Mouse (Mus musculus) brain, embryonic 14.5 days (tissue): ENCODE measurements at regions not wholly inside any gene's neighbourhood (a gene's known extent, or its start where the extent isn't known, plus 50 kb on each side); places are given as distances from the start of the nearest gene placed in this dataset.
A peak's percentile ranks its signal among the peaks of the same experiment; 100 is the strongest.

Source experiments
- DNase-seq: peaks from one replicate; pipeline ENCODE4 v3.0.0-alpha.2; 2011; ENCODE audit warnings: low read depth
- CTCF ChIP-seq: fragments of 200-500 bp; IDR thresholded peaks from 2 replicates; pipeline ENCODE4 v1.5.1; 2012; ENCODE audit warnings: inconsistent platforms, mild to moderate bottlenecking, moderate library complexity, borderline replicate concordance; ENCODE audit not compliant: insufficient read depth, insufficient read length; ENCODE audit errors: extremely low read depth
- POLR2A ChIP-seq: fragments of 200-500 bp; IDR thresholded peaks from 2 replicates; pipeline ENCODE4 v1.6.1; 2012; ENCODE audit warnings: mild to moderate bottlenecking, inconsistent platforms, borderline replicate concordance; ENCODE audit not compliant: poor library complexity, insufficient read depth, insufficient read length, severe bottlenecking; ENCODE audit errors: extremely low read depth

DNA sequence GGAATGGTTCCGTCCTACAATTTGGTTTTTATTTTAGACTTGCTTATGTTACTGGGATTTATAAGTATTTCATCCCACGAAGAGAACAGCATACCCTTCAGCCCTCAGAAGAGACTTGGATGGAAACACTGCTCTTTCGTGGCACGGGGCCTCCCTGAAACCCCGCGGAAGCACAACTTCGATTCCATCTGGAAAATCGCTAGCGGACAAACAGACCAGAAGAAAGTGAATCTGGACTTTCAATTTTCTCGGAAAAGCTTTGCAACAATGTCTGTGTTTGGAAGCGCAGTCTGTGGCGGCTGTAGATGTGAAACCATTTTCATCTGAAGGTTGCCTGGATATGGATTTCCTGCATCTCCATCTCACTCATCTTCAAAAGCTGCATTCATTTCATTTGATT is 308.7 kb downstream of the Ankrd50 start:
- DNase-seq: peak; percentile 8
- TF ChIP-seq POLR2A: no peak
- TF ChIP-seq CTCF: no peak

DNA sequence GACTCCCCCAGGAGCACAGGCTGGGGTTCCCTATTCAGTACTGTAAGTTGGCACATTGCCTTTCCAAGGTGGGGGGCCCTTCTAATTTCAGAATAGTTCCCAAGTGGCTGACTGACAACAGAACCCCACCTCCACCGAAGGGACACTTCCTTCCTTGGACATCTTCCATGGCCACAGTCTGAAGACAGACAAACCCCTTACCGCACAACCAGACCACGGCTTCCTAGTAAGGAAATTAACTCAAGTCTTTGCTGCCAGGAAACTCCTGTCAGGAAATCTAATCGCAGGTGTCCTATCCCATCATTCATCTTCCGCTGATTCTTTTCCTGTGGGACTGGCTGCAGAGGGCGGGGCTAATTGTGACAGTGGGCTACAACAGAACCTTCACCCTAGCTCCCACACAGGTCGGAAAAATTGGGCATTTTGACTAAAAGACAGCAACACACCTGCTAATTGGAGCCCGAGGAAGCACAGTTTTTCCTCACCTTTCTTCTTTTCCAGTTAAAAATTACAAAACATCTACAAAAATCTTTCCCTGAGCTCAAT is 309.8 kb downstream of the Ankrd50 start:
- TF ChIP-seq POLR2A (no peak), CTCF (no peak)
- no peak for DNase-seq

DNA sequence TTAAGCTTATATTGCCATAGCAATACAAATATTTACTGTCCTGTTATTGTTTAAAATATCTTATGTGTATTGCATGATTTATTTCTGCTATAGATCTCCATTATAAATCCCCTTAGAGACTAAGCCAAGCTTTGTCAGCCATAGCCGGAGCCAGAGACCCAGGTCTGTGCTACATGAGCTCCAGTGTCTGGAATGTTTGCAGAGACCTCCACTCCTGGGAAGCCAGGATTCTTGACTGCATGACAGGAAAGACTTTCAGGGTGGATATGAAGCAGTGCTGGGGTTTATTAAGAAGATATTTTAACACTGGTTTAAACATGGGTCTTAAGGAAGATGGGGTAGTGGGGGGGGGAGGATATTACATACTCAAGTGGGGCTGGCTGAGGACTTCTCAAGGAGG is 332.2 kb downstream of the Ankrd50 start:
- no peak for TF ChIP-seq POLR2A
- no peak for TF ChIP-seq CTCF
- no peak for DNase-seq

DNA sequence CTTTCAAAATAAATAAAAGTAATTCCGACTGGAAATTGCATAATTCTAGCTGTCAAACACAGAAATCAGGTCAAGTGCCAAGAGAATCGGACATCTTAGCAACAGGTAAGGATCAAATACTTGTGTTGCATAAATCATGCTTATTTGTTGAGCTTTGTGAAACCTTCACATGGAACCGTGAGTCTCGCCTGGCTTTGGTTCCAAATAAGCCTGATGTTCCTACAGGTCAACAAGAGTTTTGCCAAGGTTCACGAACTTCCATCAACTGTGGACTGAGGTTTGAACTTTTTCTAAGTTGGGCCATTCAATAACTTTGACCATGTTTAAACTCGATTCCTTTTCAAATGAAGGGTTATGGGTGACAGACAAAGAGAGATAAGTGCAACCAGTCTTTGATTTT is 332.8 kb downstream of the Ankrd50 start:
- TF ChIP-seq POLR2A (no peak), CTCF (no peak)
- DNase-seq: no peak

DNA sequence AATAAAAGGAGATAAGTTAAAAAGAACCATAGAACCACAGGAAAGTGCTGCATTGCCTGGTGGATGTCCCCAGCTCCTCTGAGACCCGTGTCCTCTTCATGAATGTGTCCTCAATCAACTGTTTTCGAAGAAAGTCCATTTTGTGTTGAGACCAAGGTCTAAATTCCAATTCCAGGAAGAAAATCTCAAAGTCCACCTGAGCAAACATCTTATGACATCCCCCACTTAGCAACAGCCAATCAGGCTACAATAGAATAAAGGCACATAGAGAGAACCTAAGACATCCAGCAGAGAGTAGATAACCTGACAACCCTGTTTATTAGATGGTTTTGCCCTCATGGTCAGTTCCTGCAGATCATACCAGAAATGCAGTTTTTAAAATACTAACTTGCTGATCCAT is 338.0 kb downstream of the Ankrd50 start:
- DNase-seq: no peak
- TF ChIP-seq POLR2A (no peak), CTCF (no peak)

DNA sequence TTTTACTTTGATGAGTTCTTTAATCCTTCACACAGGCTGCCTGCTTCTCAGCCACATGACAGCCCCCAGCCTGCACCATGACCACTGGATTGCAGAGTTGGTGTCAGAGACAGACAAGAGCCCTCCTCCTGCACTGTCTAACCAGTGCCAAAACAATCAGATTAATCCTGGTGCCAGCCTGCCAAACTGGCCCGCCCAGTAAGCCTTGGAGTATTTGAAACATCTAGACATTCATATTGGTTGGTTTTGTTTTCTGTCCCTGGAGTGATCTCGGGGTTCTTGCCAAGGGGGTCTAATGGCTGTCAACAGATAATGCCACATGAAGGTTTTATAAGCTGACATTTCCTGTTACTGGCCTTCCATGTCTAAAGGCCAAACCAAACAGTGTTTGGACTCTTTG is 339.2 kb downstream of the Ankrd50 start:
- no peak for TF ChIP-seq CTCF
- TF ChIP-seq POLR2A: no peak
- DNase-seq: peak; percentile 35

DNA sequence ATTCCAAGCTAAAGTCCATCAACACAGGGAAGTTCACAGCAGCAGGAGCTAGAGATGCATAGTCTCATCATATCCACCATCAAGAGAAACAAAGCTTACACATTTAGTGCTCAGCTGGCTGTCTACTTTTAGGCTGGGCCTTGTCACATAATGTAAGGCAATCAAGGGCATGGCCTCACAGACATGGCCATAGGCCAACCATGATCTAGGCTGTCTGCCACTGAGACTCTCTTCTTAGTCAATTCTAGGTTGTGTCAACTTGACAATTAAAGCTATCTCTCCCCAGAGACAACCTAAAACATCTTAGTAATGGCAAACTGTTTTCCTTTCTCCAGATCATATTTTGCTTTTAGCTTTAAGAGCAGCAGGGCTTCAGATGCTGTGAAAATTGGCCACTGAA is 340.0 kb downstream of the Ankrd50 start:
- no peak for DNase-seq
- TF ChIP-seq CTCF: no peak
- no peak for TF ChIP-seq POLR2A

DNA sequence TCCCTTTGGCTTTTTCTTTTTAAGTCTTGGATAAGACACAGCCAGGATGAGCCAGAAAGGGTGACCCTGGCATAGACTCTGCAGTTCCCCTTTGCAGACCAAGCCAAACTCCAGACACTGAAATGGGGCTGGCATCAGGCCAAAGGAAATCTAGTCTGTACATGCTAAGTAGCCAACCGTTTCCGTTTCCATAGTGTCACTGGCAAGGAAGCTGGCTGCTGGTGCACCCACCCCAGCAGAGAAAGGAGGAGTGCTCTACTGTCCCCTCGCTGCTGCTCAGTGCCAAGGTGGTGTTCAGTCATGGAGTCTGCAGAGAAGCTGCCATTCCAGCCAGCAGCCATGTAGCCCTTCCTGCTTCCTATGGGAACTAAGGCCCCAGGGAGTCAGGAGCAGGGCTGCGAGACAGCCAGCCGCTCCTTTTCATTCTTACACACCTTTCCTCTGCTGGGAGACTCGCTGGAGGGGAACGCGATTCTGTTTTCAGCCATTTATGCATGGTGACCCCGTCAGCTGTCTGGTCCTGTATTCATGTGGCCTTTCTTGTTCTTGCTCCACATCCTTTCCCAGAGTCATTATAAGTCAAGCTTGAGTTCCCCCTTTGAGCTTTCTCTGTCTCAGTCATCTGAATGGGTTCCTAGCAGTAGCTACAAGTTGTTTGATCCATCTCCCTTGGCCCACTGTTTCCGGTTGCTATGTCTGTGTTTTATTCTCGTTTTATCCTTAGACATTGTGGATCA is 341.3 kb downstream of the Ankrd50 start:
- DNase-seq: peak; percentile 95
- no peak for TF ChIP-seq POLR2A
- no peak for TF ChIP-seq CTCF

DNA sequence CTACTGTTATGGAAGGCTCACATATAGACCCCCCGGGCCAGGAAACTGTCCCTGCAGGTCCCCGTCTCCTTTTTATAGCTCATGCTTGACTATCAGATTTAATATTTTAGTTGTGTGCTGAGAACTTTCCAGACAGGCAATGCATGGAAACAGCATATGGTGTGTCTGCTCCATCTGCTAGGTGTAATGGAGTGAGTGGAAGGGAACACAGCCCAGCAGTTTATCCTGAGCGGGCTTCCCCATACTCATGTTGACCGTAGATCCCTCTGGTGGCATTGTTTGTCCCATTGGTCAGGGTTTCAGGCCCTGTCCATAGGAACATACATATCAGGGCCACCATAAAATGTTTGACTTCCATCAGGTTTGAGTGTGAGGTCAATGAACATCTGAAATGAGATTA is 345.3 kb downstream of the Ankrd50 start:
- DNase-seq: no peak
- TF ChIP-seq CTCF (no peak), POLR2A (no peak)

DNA sequence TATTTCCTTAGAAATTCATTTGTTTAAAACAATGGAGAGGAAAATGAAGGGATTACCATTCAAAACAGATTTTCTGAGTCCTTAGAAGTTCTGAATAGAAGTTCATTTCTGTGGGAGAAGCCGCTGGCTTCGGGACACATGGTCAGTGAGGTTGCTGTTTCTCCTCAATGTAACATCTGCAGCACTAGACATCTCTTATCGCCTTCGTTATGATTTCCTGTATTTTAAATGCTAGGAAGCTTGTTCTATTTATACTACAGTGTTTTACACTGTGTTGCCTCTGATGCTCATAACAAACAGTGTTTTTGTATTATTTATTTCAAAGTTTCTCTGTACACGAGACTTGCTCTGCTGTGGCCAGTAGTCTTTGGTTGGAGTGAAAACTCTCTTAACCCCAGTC is 346.6 kb downstream of the Ankrd50 start:
- no peak for TF ChIP-seq POLR2A
- TF ChIP-seq CTCF: no peak
- DNase-seq: no peak

DNA sequence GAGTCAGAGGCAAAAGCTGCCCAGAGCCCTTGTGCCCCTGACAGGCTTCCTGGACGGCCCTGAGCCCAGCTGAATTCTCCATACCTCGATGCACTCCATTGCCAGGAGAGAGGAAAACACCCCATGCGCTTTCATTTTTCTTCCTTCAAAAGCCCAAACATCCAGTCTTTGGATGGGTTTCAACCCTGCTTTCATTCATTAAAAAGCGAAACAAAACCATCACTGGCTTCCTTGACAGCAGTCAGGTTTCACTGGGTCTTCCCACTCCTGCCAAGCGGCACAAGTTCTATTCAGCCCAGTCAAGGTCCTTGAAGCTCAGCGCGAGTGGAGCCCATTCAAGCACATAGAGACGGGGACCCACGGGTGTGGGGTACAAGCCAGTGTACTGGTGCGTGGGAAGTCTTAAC is 348.8 kb downstream of the Ankrd50 start:
- TF ChIP-seq POLR2A (no peak), CTCF (no peak)

DNA sequence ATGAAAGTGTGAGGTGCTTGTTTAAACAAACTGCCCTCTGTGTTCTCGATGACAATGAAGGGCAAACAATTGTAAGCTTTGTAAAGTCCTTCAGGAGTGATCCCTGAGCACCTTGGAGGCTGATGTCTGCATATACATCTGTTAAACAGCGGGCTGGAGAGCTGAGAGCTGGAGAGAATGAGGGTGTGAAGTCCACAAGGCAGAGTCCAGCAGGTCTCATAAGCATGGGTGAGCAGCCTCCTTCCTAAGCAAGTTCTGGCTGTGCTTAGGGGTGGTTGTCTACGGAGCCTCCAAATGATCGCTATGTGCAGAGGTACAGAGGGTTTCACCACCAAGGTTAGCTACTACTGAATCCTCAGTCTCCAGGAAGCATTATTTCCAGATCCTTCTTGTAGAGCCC is 350.2 kb downstream of the Ankrd50 start:
- TF ChIP-seq CTCF (no peak), POLR2A (no peak)
- no peak for DNase-seq

More for the DNA sequence above, 348.8 kb downstream of the Ankrd50 start:
- peak; percentile 64 for DNase-seq
